Mouse (Mus musculus) hindbrain, embryonic 12.5 days (tissue): ENCODE results near the gene Acyp2. TPM values are rescaled to one million over a fixed set of nuclear protein-coding genes. Genes with fewer than 3 reads are reported as not detected.
"Not testable (repeated sequence)": the region's sequence is repeated elsewhere in the genome, so short reads cannot be mapped to it uniquely, and the experiment has no call there.

Experiments used
- ATAC-seq: fragments of 200-750 bp; cut with Nextera tagmentation; 2 replicates; pipeline ENCODE4 v1.8.0; 2017; ENCODE audit warnings: moderate TSS enrichment; ENCODE audit not compliant: low FRiP score
- H3K27ac ChIP-seq: fragments of 300-500 bp; sonication (generic); 2 replicates; pipeline ENCODE4 v1.5.1; 2016; ENCODE audit warnings: mild to moderate bottlenecking
- H3K27me3 ChIP-seq: fragments of 300-500 bp; sonication (generic); 2 replicates; pipeline ENCODE4 v1.6.1; 2016; ENCODE audit warnings: mild to moderate bottlenecking
- H3K36me3 ChIP-seq: fragments of 300-500 bp; sonication (generic); 2 replicates; pipeline ENCODE4 v1.6.1; 2016; ENCODE audit warnings: mild to moderate bottlenecking
- H3K4me1 ChIP-seq: fragments of 300-500 bp; sonication (generic); 2 replicates; pipeline ENCODE4 v1.6.1; 2016
- H3K4me2 ChIP-seq: fragments of 300-500 bp; sonication (generic); replicated peaks from 2 replicates; pipeline ENCODE4 v1.6.1; 2016; ENCODE audit warnings: mild to moderate bottlenecking
- H3K4me3 ChIP-seq: fragments of 300-500 bp; sonication (generic); 2 replicates; pipeline ENCODE4 v1.5.1; 2016; ENCODE audit warnings: mild to moderate bottlenecking
- H3K9ac ChIP-seq: fragments of 300-500 bp; sonication (generic); 2 replicates; pipeline ENCODE4 v1.6.1; 2016; ENCODE audit warnings: mild to moderate bottlenecking, moderate library complexity
- H3K9me3 ChIP-seq: fragments of 300-500 bp; sonication (generic); replicated peaks from 2 replicates; pipeline ENCODE4 v1.6.1; 2016; ENCODE audit warnings: mild to moderate bottlenecking
- WGBS: fragments of 180-500 bp; shearing (Covaris S2); methylation state at CpG from one replicate; pipeline ENCODE4 v1.1.7; 2016; 5-methylcytosine and 5-hydroxymethylcytosine counted together
- polyA plus RNA-seq: library from polyadenylated mRNA; unstranded; fragments of >200 nt; fragmentation: Nextera tagmentation; extraction: Ambion mirVana; gene quantifications from 2 replicates; pipeline ENCODE4 v1.2.1, GENCODE M21; 2016

Acyp2 gene
- polyA plus RNA-seq, 1 experiment from 2014 or later: 15.4 TPM

DNA sequence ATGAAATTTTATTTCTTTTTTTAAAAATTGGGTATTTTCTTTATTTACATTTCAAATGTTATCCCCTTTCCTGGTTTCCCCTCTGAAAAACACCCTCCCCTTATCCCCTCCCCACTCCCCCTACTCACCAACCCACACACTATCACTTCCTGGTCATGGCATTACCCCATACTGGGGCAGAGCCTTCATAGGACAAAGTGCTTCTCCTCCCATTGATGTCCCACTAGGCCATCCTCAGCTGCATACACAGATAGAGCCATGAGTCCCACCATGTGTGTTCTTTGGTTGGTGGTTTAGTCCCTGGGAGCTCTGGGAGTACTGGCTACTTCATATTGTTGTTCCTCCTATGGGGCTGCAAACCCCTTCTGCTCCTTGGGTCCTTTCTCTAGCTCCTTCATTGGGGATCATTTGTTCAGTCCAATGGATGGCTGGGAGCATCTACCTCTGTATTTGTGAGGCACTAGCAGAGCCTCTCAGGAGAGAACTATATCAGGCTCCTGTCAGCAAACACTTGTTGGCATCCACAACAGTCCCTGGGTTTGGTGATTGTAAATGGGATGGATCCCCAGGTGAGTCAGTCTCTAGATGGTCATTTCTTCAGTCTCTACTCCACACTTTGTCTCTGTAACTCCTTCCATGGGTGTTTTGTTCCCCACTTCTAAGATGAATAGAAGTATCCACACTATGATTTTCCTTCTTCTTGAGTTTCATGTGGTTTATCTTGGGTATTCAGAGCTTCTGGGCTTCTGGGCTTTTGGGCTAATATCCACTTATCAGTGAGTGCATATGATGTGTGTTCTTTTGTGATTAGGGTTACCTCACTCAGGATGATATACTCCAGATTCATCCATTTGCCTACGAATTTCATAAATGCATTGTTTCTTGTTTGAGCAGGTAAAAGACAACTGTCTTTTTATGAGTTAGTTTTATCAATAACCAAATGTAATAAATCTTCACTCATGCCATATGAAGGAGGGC is 27.7 kb downstream of the Acyp2 start:
- not testable (repeated sequence) for H3K4me2 ChIP-seq, H3K36me3 ChIP-seq, H3K9ac ChIP-seq, H3K9me3 ChIP-seq, H3K27me3 ChIP-seq, H3K4me1 ChIP-seq, H3K27ac ChIP-seq, H3K4me3 ChIP-seq, ATAC-seq
- 97% methylated on average over 1 of the region's 1 CpGs for WGBS

DNA sequence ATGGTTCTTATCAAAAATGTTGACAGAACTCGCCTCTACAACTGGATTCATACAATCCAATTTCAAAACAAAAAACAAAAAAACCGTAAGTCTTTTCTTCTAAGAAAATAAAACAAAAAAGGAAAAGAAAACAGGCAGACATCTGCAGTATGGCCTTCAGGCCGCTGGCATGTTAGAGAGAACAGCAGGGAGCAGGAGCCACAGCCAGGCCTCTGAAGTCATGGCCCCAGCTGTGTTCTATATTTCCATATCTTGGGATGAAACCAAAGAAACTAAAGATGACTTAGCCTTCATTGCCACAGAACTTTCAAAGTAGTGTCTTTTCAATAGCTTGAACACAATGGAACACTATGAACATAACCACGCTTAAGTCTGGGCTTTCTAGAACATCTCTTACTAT is 31.2 kb downstream of the Acyp2 start:
- no peaks in the 10 kb centered on the region for H3K27me3 ChIP-seq

DNA sequence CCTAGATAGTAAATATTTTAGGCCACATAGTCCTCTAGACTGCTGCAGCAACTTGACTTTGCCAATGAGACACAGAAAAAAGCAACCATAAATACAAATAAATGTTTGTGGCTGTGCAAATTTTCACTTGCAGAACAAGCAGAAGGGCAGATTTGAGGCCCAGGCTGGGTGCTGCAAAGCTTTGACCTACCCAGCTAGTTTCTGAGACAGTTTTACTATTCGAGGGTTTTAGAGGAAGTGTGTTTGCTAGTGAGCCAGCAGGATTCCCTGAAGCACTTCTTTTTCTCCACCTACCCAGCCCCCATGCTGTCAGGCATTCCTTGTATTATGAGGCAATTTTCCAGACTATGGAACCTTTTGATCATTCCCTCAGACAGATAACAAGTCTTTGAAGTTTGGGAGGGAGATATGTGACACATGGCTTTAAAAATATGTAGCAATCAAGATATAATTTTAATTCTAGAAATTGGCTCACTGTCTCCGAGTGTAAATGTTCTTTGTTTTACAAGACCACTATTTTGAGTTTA is 31.8 kb downstream of the Acyp2 start:
- H3K9ac ChIP-seq: no peak overlapping the region
- WGBS: 35% methylated on average over 2 of the region's 2 CpGs
- H3K27me3 ChIP-seq: no peaks in the 10 kb centered on the region
- H3K4me3 ChIP-seq: no peak overlapping the region
- no peaks in the 10 kb centered on the region for H3K9me3 ChIP-seq
- no peaks in the 10 kb centered on the region for H3K36me3 ChIP-seq
- H3K27ac ChIP-seq: no peak overlapping the region
- no peaks in the 10 kb centered on the region for H3K4me1 ChIP-seq
- H3K4me2 ChIP-seq: no peak overlapping the region
- no peak for ATAC-seq

More for the DNA sequence above, 31.2 kb downstream of the Acyp2 start:
- Histone ChIP-seq H3K4me3 (no peak overlapping the region), H3K9ac (no peak overlapping the region), H3K9me3 (no peaks in the 10 kb centered on the region), H3K27ac (no peak overlapping the region), H3K4me2 (no peak overlapping the region), H3K36me3 (no peaks in the 10 kb centered on the region), H3K4me1 (no peaks in the 10 kb centered on the region)
- 59% methylated on average over 4 of the region's 4 CpGs for WGBS
- ATAC-seq: no peak

DNA sequence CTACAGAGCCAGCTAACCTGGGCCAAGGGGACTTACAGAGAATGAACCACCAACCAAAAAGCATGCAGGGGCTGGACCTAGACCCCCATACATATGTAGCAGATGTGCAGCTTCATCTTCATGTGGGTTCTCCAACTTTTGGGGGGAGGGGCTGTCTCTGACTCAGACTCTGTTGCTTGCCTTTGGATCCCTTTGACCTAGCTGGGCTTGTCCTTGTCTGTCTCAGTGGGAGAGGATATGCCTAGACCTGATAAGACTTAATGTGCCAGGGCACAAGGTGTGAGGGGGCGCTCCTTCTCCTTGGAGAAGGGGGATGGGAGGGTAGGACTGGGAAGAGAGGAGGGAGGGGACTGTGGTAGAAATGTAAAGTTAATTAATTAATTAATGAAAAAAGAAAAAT is 33.4 kb downstream of the Acyp2 start:
- 85% methylated on average over 1 of the region's 1 CpGs for WGBS
- Histone ChIP-seq H3K27ac (no peak overlapping the region), H3K4me3 (no peak overlapping the region), H3K9me3 (no peaks in the 10 kb centered on the region), H3K27me3 (no peaks in the 10 kb centered on the region), H3K4me2 (no peak overlapping the region), H3K4me1 (no peaks in the 10 kb centered on the region), H3K36me3 (no peaks in the 10 kb centered on the region), H3K9ac (no peak overlapping the region)
- no peak for ATAC-seq

DNA sequence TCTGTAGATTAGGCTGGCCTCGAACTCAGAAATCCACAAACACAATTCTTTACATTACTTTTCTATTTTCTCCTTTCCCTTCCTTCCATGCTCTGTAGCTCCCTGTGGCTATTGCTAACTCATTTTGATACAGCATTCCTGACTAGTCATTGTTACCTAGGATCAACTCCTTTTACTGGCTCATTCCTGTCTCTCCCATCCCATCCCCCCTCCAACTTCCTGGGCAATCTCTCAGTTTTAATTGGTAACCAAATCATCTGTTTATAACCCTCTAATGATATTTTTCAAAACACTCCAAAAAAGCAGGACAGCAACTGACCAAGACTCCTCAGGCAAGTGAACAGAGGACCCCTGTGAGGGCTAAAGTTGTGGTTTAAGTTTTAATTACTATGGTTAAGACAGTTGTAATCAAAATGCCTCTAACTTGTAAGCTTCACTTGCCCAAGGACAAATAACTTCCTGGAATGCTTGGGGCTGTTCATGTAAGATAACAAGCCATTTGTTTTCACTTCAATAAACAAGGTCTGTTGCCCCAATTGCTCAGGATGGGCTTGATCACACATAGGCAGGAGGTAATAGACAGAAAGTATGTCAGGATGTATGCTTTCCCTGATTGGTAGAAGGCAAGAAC is 35.4 kb downstream of the Acyp2 start:
- H3K36me3 ChIP-seq: no peaks in the 10 kb centered on the region
- H3K27me3 ChIP-seq: no peaks in the 10 kb centered on the region
- H3K9ac ChIP-seq: no peak overlapping the region
- no peaks in the 10 kb centered on the region for H3K4me1 ChIP-seq
- ATAC-seq: no peak
- WGBS: 84% methylated on average over 1 of the region's 1 CpGs
- H3K4me2 ChIP-seq: no peak overlapping the region
- H3K4me3 ChIP-seq: no peak overlapping the region
- no peak overlapping the region for H3K27ac ChIP-seq
- no peaks in the 10 kb centered on the region for H3K9me3 ChIP-seq

DNA sequence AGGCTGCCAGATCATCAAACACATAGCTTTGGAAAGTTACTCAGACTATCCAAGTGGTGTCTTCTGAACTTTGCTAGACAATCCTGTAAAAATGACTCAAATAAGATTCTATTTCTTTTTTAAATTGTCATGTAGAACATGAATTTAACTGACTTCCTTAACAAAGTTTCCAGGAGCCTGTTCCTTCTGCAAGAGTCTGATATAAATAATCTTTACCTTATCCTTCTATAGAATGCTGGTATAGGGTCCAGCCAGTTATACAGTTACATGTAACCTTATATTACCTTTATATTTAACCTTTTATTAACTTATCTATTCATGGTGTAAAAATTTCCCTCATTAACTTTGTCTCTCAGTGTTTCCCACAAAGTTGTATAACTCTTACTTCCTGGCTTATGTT is 36.7 kb downstream of the Acyp2 start:
- ATAC-seq: no peak
- Histone ChIP-seq H3K9ac (no peak overlapping the region), H3K4me2 (no peak overlapping the region), H3K36me3 (no peaks in the 10 kb centered on the region), H3K4me1 (no peaks in the 10 kb centered on the region), H3K27ac (no peak overlapping the region), H3K9me3 (no peaks in the 10 kb centered on the region), H3K27me3 (no peaks in the 10 kb centered on the region), H3K4me3 (no peak overlapping the region)

DNA sequence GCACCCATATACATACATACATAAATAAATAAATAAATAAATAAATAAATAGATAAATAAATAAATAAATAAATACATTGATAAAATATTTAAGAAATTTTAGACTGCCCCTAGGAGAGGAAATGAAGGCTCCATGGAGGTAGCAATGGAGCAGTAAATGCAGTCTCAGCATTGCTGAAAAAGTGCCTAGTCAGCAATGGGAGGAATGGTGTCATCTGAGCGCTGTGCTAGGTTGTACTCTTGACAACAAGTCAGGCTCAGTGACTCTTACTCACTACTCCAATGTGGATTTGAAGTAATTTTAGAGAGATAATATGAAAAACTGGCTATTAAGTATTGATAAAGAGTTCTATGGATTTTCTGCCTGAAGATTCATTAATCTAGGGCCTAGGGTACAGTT is 40.1 kb downstream of the Acyp2 start:
- Histone ChIP-seq H3K4me1 (no peaks in the 10 kb centered on the region), H3K27me3 (no peaks in the 10 kb centered on the region), H3K36me3 (no peaks in the 10 kb centered on the region), H3K9ac (no peak overlapping the region), H3K9me3 (no peaks in the 10 kb centered on the region), H3K4me3 (no peak overlapping the region), H3K27ac (no peak overlapping the region), H3K4me2 (no peak overlapping the region)
- 92% methylated on average over 1 of the region's 1 CpGs for WGBS
- no peak for ATAC-seq

DNA sequence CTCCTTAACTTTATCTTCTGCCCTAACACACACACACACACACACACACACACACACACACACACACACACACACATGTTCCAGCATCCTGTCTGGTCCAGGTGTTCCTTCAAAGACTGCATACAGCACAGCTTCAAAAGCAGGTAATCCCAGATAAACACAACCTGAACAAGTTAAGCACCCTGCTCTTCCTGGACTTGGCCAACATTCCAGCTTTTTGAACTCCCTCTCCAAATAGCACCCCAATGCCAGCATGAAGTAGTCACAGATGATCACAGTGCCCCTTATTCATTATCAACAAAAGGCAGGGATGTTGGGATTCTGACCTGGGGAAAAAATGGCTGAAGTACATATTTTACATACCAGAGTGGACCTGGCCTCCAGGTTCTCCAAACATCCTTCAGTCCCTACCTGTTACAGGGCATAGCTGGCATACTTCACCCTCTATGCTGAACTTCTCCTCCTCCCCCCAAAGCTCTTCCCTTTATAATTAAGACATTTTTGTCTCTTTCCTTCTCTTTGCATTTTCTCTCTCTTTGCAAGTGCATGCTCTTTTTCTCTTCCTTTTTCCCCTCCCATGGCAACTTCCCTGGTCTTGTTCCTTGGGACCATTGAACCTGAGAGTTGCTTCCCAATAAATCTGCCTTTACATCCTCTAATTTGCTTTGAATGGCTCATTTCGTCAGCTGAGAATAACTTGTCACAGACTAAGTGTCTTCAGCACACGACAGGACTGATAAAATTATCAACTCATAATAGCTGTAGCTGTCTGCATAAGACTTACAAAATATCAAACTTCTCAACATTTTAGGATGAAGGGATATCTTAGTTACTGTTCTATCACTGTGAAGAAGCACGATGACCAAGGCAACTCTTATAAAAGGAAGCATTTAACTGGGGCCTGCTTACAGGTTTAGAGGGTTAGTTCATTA is 41.5 kb downstream of the Acyp2 start:
- H3K27me3 ChIP-seq: no peaks in the 10 kb centered on the region
- no peaks in the 10 kb centered on the region for H3K4me1 ChIP-seq
- 81% methylated on average over 3 of the region's 3 CpGs for WGBS
- H3K9me3 ChIP-seq: no peaks in the 10 kb centered on the region
- no peak overlapping the region for H3K27ac ChIP-seq
- no peak overlapping the region for H3K4me2 ChIP-seq
- no peaks in the 10 kb centered on the region for H3K36me3 ChIP-seq
- no peak for ATAC-seq
- no peak overlapping the region for H3K4me3 ChIP-seq
- H3K9ac ChIP-seq: no peak overlapping the region

DNA sequence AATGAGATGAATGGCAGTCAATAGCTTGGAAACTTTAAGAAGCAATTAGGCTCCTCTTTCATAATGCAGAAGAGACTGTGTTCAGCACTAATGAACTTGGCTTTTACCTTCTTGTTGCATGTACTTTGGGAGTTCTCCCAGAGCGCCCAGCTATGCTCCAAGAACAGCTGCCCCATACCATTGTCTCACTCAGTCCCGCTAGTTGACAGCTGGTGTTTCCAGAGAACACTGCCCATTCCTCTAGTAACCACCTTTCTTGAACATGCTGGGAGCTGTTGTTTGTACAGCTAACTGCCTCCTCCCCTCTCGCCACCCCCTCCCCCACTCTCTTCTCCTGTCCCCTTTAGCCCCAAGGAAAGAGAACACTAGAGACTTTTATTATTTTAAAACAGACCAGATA is 52.1 kb downstream of the Acyp2 start:
- Histone ChIP-seq H3K36me3 (no peaks in the 10 kb centered on the region), H3K4me2 (no peak overlapping the region), H3K9me3 (no peaks in the 10 kb centered on the region), H3K9ac (no peak overlapping the region), H3K27me3 (no peaks in the 10 kb centered on the region), H3K27ac (no peak overlapping the region), H3K4me3 (no peak overlapping the region), H3K4me1 (no peaks in the 10 kb centered on the region)
- 73% methylated on average over 3 of the region's 3 CpGs for WGBS
- ATAC-seq: no peak

DNA sequence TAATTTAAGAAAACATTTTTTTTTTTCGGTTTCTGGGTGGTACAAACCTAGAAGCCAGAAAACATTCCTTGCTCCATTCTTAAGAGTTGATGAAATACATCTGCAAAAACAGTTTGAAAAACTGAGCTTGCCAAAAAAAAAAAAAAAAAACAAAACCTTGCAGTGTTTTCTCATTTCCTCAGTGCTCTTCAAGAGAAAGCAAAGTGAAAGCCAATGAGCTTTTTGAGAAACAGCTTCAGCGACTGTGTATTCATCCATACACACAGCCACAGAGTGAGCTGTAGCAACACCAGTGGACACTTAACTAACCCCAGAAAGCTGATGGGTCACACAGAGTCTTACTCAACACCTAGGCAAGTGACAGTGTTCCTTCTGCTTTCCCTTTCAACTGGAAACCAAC is 69.4 kb downstream of the Acyp2 start:
- H3K27ac ChIP-seq: no peak overlapping the region
- WGBS: 85% methylated on average over 2 of the region's 2 CpGs
- H3K4me2 ChIP-seq: no peak overlapping the region
- H3K4me3 ChIP-seq: no peak overlapping the region
- ATAC-seq: no peak
- H3K4me1 ChIP-seq: no peaks in the 10 kb centered on the region
- no peak overlapping the region for H3K9ac ChIP-seq
- no peaks in the 10 kb centered on the region for H3K36me3 ChIP-seq
- no peaks in the 10 kb centered on the region for H3K27me3 ChIP-seq
- H3K9me3 ChIP-seq: peaks cover 10% of the 10 kb centered on the region

DNA sequence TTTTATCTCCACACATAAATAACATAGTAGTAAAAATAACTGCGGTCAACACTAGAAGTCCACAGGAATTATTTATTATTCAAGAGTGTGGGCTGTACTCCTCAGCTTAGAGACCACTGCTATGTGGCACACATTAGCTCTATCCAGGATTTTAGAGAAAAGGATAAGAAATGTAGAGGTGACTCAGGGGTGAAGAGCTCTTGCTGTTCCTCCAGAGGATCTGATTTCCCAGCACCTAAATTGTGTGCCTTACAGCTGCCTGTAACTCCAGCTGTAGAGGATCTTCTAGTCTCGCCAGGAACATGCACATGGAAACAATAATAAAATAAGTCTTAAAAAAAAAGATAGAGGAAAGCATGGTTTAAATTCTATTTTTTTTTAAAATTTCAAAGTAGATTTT is 70.5 kb downstream of the Acyp2 start:
- H3K27ac ChIP-seq: no peak overlapping the region
- H3K27me3 ChIP-seq: no peaks in the 10 kb centered on the region
- peaks cover 10% of the 10 kb centered on the region for H3K9me3 ChIP-seq
- H3K4me3 ChIP-seq: no peak overlapping the region
- no peak overlapping the region for H3K9ac ChIP-seq
- no peaks in the 10 kb centered on the region for H3K36me3 ChIP-seq
- ATAC-seq: no peak
- H3K4me2 ChIP-seq: no peak overlapping the region
- H3K4me1 ChIP-seq: no peaks in the 10 kb centered on the region
- 79% methylated on average over 2 of the region's 2 CpGs for WGBS

DNA sequence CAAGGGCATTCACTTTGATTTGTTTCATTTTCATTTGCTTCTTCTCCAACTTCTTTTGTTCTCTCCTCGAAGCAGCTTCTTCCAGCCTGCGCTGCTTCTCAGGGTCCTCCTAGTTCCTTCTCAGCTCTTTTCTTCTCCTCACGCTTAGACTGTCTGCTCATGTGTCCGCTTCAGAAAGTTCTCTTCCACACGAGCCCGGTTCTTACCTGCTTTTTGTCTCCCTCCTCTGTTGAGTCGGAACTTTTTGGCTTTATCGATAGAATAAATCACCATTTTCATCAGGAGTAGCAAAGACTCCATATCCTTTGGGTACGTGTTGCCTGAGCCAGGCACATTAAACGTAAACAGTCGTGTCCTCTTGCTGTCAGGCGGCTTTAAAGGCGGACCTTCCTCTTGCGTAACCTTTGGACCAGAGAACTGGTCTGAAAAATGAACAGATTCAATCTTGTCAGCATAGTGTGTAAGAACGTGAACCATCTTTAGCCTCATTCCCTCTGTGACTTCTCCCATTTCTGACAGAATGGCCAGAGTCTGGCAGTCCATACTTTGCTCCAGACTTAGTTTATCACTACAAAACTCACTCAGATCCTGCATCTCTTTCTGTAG is 76.5 kb downstream of the Acyp2 start:
- Histone ChIP-seq H3K27me3 (no peaks in the 10 kb centered on the region), H3K36me3 (no peaks in the 10 kb centered on the region), H3K9me3 (no peaks in the 10 kb centered on the region), H3K4me3 (no peak overlapping the region), H3K4me2 (no peak overlapping the region), H3K27ac (no peak overlapping the region), H3K9ac (no peak overlapping the region), H3K4me1 (no peaks in the 10 kb centered on the region)
- WGBS: 90% methylated on average over 15 of the region's 15 CpGs
- no peak for ATAC-seq
